Mouse (Mus musculus): ENCODE data around the gene Klf16.

GRCm38 (mm10) chr10:80553575-80553974 is 23.5 kb downstream of the Klf16 start:
- no peak for TF ChIP-seq POLR2A (IDR thresholded peaks at IDR 0.05; ENCODE audit: low read depth, low read length)
- TF ChIP-seq CTCF (conservative IDR thresholded peaks at IDR 0.05; ENCODE audit: insufficient read depth, insufficient read length, low read depth, low read length) = no peak

All from kidney, adult 2 months (tissue).